Mouse (Mus musculus) small intestine, adult 2 months (tissue): Measurements from ENCODE around the gene Tesk2. TPM values are rescaled to one million over a fixed set of nuclear protein-coding genes. Genes with fewer than 3 reads are reported as not detected.
A peak's percentile ranks its signal among the peaks of the same experiment; 100 is the strongest.

Source experiments
- H3K27ac ChIP-seq: fragments of 200-500 bp; 2 replicates; pipeline ENCODE4 v1.5.1; 2012; ENCODE audit warnings: low read depth, low read length, control low read depth, inconsistent platforms; ENCODE audit not compliant: insufficient read depth
- H3K27me3 ChIP-seq: fragments of 200-500 bp; 2 replicates; pipeline ENCODE4 v1.6.1; 2012; ENCODE audit warnings: mild to moderate bottlenecking, moderate library complexity, low read length, inconsistent platforms; ENCODE audit not compliant: control insufficient read depth, insufficient read depth
- H3K36me3 ChIP-seq: fragments of 200-500 bp; 2 replicates; pipeline ENCODE4 v1.6.1; 2012; ENCODE audit warnings: mild to moderate bottlenecking, low read length, control low read depth, inconsistent platforms; ENCODE audit not compliant: control insufficient read depth, insufficient read depth
- H3K4me1 ChIP-seq: fragments of 200-500 bp; 2 replicates; pipeline ENCODE4 v1.6.1; 2012; ENCODE audit warnings: low read length, inconsistent platforms, mixed read lengths; ENCODE audit not compliant: control insufficient read depth, insufficient read depth, insufficient read length
- H3K4me3 ChIP-seq: fragments of 200-500 bp; 2 replicates; pipeline ENCODE4 v1.5.1; 2012; ENCODE audit warnings: low read depth, mild to moderate bottlenecking, control low read depth, inconsistent platforms, low read length, moderate library complexity
- CTCF ChIP-seq: fragments of 200-500 bp; IDR thresholded peaks from 2 replicates; pipeline ENCODE4 v1.5.1; 2012; ENCODE audit warnings: low read depth, mild to moderate bottlenecking, control low read depth, inconsistent platforms, low read length, moderate library complexity, mixed read lengths; ENCODE audit not compliant: insufficient replicate concordance, insufficient read length; ENCODE audit errors: extremely low read depth
- POLR2A ChIP-seq: fragments of 200-500 bp; IDR thresholded peaks from 2 replicates; pipeline ENCODE4 v1.6.1; 2012; ENCODE audit warnings: low read depth, mild to moderate bottlenecking, control low read depth, inconsistent platforms, low read length, moderate library complexity
- WGBS: fragments of 180-500 bp; shearing (Covaris S2); methylation state at CpG from one replicate; pipeline ENCODE4 v1.1.7; 2018; 5-methylcytosine and 5-hydroxymethylcytosine counted together
- polyA plus RNA-seq: library from polyadenylated mRNA; depleted of rRNA; stranded (reverse); fragments of >200 nt; gene quantifications from 2 replicates; pipeline ENCODE4 v1.2.3, GENCODE M21; 2012

Tesk2 gene
- polyA plus RNA-seq, 1 experiment = 25.6 TPM

DNA sequence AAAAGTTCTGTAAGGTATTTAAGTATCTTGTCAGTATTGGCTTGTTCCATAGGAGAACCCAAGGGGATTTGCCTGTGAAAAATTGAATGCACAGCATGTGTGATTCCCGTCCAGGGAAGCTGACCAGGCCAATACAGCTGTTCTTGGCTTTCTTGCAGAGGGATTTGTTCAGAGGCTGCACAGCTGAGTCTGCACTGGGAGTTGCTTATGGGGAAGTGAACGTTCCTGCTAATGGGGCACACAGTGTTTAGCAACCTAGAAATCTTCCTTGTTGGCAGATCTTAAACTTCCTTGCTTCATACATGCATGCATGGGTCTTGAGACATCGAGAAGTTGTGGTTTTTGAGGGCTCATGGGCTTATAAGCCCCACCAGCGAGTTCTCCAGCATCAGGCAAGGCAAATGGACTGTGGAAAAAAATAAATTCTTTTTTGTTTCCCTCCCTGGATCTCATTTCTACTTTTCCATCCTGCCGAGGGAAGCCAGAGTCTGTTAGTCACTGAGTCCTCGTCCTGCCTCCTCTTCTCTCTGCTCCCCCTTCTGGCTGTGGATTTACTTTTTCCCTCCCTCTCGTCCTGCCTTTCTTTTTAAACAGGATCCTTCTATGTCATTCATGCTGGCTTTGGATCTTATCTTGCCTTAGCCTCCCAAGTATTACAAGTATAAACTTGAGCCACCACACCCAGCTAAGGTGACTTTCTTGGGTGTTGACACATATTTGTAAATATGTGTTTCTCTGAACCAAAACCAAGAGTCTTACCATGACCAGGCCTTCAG lies 67.4 kb downstream of the Tesk2 start:
- no peak overlapping the region for H3K27ac ChIP-seq
- H3K4me1 ChIP-seq = no peaks in the 10 kb centered on the region
- no peak for TF ChIP-seq POLR2A
- TF ChIP-seq CTCF = no peak
- no peak overlapping the region for H3K4me3 ChIP-seq
- peaks cover 8% of the 10 kb centered on the region for H3K36me3 ChIP-seq
- 50% methylated on average over 7 of the region's 7 CpGs for WGBS
- H3K27me3 ChIP-seq = no peaks in the 10 kb centered on the region

DNA sequence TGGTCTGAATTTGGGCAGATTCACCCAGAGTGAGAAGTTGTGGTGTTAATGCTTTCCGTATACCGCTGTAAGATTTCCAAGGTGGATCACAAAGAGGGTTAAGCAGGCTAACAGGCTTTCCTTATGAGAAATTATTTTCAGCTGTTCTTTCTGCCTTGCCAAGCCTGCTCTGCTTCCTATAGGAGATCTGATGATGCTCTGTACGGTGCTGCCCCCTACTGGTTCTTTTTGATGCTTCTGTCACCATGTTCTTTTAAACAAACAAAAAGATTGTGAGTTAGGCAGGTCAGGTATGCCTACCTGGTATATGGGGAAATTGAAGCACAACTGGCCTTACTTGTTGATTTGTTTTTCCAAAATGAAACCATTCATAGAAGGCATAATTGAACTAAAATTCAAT lies 68.2 kb downstream of the Tesk2 start:
- Histone ChIP-seq H3K27me3 (no peaks in the 10 kb centered on the region), H3K36me3 (peaks cover 14% of the 10 kb centered on the region), H3K4me3 (no peak overlapping the region), H3K27ac (no peak overlapping the region), H3K4me1 (no peaks in the 10 kb centered on the region)
- TF ChIP-seq POLR2A = no peak
- TF ChIP-seq CTCF = no peak
- 18% methylated on average over 3 of the region's 3 CpGs for WGBS

DNA sequence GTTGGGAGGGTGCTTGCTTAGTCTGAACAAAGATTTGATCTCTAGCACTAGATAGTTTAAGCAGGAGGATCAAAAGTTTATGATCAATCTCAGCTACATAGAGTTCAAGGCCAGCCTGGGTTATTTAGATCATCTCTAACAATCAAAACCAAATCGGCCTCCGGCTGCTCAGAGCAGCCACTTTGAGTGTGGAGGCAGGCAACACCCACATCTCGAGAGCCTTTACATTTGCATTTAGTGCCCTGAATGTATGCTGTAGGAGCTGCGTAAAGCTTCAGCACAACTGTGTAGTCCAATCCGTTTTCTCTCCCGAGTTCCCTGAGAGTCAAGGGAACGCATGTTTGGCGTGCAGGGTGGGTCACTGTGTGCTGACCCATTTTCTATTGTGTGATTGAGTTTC lies 71.7 kb downstream of the Tesk2 start:
- Histone ChIP-seq H3K4me1 (peaks cover 8% of the 10 kb centered on the region; the same call in 1 of the 2 replicates), H3K27me3 (no peaks in the 10 kb centered on the region), H3K27ac (no peak overlapping the region), H3K4me3 (no peak overlapping the region), H3K36me3 (peaks cover 16% of the 10 kb centered on the region)
- 90% methylated on average over 8 of the region's 8 CpGs for WGBS
- no peak for TF ChIP-seq POLR2A
- TF ChIP-seq CTCF = no peak

DNA sequence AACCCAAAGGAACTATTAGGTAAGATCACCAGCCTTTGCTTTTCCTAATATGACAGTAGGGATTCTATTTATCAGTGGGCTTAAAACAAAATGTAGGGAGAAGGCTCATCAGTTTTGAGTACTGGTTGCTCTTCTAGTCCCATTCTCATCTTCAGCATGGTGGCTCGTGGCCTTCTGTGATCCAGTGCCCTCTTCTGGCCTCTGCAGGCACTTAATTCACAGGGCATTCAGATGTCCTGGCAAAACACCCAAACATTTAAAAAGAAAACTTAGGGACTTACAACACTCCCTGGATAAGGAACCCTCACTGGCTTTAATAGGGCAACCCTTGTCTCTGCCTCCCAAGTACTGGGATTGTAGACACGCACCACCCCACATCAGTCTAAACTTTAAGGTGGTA lies 73.5 kb downstream of the Tesk2 start:
- H3K27ac ChIP-seq = no peak overlapping the region
- no peak overlapping the region for H3K4me3 ChIP-seq
- no peaks in the 10 kb centered on the region for H3K27me3 ChIP-seq
- TF ChIP-seq POLR2A (no peak), CTCF (no peak)
- H3K4me1 ChIP-seq = peaks cover 8% of the 10 kb centered on the region; the same call in 1 of the 2 replicates
- WGBS = 76% methylated on average over 2 of the region's 2 CpGs
- peaks cover 16% of the 10 kb centered on the region for H3K36me3 ChIP-seq

DNA sequence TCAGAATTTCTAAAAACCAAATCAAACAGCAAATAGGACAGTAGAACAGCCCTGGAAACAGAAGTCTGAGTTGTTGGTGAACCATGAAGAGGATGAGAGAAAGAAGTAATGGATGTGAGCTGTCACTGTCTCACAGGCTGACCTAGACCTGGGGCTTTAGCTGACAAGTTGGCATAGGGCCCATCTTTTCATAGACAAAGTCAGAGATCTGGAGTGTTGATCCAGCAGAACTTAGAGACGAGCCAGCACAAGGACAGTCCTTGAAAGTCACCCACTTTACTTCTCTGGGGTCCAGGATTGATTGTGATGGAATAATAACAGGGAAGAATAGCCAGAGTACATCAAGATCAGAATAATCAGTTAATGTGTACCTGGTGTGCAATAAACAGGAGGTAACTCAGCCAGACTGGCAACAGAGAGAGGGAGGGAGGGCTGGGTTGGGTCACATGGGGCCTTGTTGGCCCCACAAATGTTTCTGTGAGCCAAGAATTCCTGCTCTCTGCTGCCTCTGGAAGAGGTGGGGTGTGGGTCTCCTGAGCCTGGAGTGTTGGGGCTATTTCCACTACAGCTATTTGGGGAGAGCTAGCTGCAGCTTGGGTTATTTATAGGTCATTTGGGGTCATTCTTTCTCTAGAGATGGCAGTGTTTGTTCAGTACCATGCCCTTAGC lies 75.8 kb downstream of the Tesk2 start:
- H3K27me3 ChIP-seq = no peaks in the 10 kb centered on the region
- peaks cover 20% of the 10 kb centered on the region for H3K36me3 ChIP-seq
- TF ChIP-seq POLR2A (no peak), CTCF (no peak)
- WGBS = 18% methylated on average over 1 of the region's 1 CpGs
- H3K4me1 ChIP-seq = peaks cover 8% of the 10 kb centered on the region; the same call in 1 of the 2 replicates
- no peak overlapping the region for H3K4me3 ChIP-seq
- H3K27ac ChIP-seq = peak overlapping the region; percentile 68

DNA sequence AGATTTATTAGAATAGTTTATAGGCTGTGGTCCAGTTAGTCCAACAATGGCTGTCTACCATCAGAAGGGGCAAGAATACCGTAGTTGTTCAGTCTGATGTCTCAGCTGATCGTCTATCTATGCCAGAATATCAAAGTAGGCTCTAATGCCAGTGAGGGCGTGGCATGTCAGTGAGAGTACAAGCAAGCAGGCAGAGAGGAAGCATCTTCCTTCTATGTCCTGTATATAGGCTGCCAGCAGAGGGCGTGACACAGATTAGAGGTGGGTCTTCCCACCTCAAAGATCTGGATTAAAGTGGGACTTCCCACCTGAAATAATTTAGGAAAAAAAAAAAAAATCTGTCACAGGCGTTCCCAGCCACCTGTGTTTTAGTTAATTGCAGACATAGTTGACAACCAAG lies 79.2 kb downstream of the Tesk2 start:
- Histone ChIP-seq H3K4me3 (no peak overlapping the region), H3K4me1 (peaks cover 8% of the 10 kb centered on the region; the same call in 1 of the 2 replicates), H3K27me3 (no peaks in the 10 kb centered on the region), H3K27ac (no peak overlapping the region), H3K36me3 (peaks cover 40% of the 10 kb centered on the region)
- TF ChIP-seq CTCF (no peak), POLR2A (no peak)
- WGBS = 28% methylated on average over 5 of the region's 5 CpGs
